Mouse (Mus musculus) lung, embryonic 14.5 days (tissue): ENCODE results near the gene Tc2n. TPM values are rescaled to one million over a fixed set of nuclear protein-coding genes. Genes with fewer than 3 reads are reported as not detected.
"Not testable (repeated sequence)": the region's sequence is repeated elsewhere in the genome, so short reads cannot be mapped to it uniquely, and the experiment has no call there.

Experiments used
- ATAC-seq: fragments of 200-750 bp; cut with Nextera tagmentation; 2 replicates; pipeline ENCODE4 v1.8.0; 2017; ENCODE audit warnings: mild to moderate bottlenecking, moderate TSS enrichment, moderate library complexity; ENCODE audit not compliant: insufficient read depth
- DNase-seq: peaks from one replicate; pipeline ENCODE4 v3.0.0-alpha.2; 2015
- H3K27ac ChIP-seq: fragments of 300-500 bp; sonication (generic); 2 replicates; pipeline ENCODE4 v1.5.1; 2014; ENCODE audit warnings: low read depth, mild to moderate bottlenecking, moderate library complexity
- H3K27me3 ChIP-seq: fragments of 300-500 bp; sonication (generic); 2 replicates; pipeline ENCODE4 v1.6.1; 2014; ENCODE audit warnings: low read length, control low read depth; ENCODE audit not compliant: insufficient read depth
- H3K36me3 ChIP-seq: fragments of 300-500 bp; sonication (generic); 2 replicates; pipeline ENCODE4 v1.6.1; 2014; ENCODE audit warnings: control low read depth; ENCODE audit not compliant: insufficient read depth
- H3K4me1 ChIP-seq: fragments of 300-500 bp; sonication (generic); 2 replicates; pipeline ENCODE4 v1.6.1; 2014; ENCODE audit warnings: antibody characterized with exemption, control low read depth; ENCODE audit not compliant: insufficient read depth
- H3K4me2 ChIP-seq: fragments of 300-500 bp; sonication (generic); 2 replicates; pipeline ENCODE4 v1.6.1; 2014; ENCODE audit warnings: mild to moderate bottlenecking
- H3K4me3 ChIP-seq: fragments of 300-500 bp; sonication (generic); 2 replicates; pipeline ENCODE4 v1.5.1; 2014; ENCODE audit warnings: low read depth, low read length
- H3K9ac ChIP-seq: fragments of 300-500 bp; sonication (generic); 2 replicates; pipeline ENCODE4 v1.6.1; 2014
- H3K9me3 ChIP-seq: fragments of 300-500 bp; sonication (generic); 2 replicates; pipeline ENCODE4 v1.6.1; 2016; ENCODE audit warnings: low read depth, low read length, control low read depth
- CTCF ChIP-seq: IDR thresholded peaks from 2 replicates; pipeline ENCODE4 v1.5.1; 2016; ENCODE audit warnings: antibody characterized with exemption, low read depth
- WGBS: fragments of 180-500 bp; shearing (Covaris S2); extraction: QIAGEN DNeasy Blood & Tissue Kit; methylation state at CpG from one replicate; pipeline ENCODE4 v1.1.7; 2014; 5-methylcytosine and 5-hydroxymethylcytosine counted together
- polyA plus RNA-seq: library from polyadenylated mRNA; unstranded; fragments of >200 nt; fragmentation: Nextera tagmentation; extraction: Ambion mirVana; gene quantifications from 2 replicates; pipeline ENCODE4 v1.2.1, GENCODE M21; 2014

The Tc2n gene
- polyA plus RNA-seq, 1 experiment from 2014 or later, result 2.4 TPM

DNA sequence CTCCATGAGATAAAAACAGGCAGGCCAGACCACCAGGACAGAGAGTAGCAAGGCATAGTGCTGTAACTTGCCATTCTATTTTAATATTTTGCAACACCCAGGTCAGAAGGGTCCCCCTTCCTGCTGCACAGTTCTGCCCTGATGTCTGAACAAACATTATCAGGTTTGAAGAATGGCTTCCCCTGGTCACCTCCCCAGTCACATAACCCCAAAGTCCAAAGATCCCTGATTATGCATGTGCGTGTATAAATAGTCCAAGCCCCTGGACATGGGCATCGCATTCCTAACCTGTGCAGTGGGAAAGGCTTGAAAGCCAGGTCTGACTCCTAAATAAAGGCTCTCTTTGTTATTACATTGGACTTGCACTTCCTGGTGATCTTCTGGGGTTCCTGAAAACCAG lies 37.8 kb downstream of the Tc2n start:
- ATAC-seq (no peak), DNase-seq (no peak)
- TF ChIP-seq CTCF, result no peak
- Histone ChIP-seq H3K9ac (no peak overlapping the region), H3K4me3 (no peak overlapping the region), H3K4me2 (no peak overlapping the region), H3K27ac (no peak overlapping the region), H3K36me3 (no peaks in the 10 kb centered on the region), H3K27me3 (no peaks in the 10 kb centered on the region), H3K4me1 (no peaks in the 10 kb centered on the region), H3K9me3 (no peaks in the 10 kb centered on the region)
- WGBS, result 82% methylated on average over 2 of the region's 2 CpGs

GRCm38 (mm10) chr12:101667502-101667901 lies 50.8 kb downstream of the Tc2n start:
- Histone ChIP-seq H3K36me3 (no peaks in the 10 kb centered on the region), H3K9me3 (no peaks in the 10 kb centered on the region), H3K27ac (no peak overlapping the region), H3K9ac (no peak overlapping the region), H3K4me2 (no peak overlapping the region), H3K4me3 (no peak overlapping the region), H3K27me3 (no peaks in the 10 kb centered on the region), H3K4me1 (no peaks in the 10 kb centered on the region)
- no peak for TF ChIP-seq CTCF
- ATAC-seq, result no peak
- DNase-seq, result no peak
- WGBS, result 97% methylated on average over 2 of the region's 2 CpGs

DNA sequence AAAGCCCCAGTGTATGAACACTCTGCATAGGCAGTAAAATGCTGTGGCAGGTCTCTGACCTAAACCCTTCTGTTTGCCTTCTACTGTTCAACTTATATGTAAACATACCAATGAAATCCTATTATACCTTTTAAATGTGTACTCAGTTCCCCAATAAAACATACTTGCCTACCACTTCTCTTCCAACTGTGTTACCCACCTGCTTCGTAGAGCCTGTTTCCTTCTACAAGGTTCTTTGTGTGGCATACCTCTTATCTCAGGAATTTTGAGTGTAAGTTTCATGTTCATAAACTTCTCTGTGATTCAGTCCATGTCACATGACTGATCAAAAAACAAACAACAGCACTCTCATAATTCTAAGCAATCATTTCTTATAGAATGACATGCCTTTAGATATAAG lies 85.2 kb downstream of the Tc2n start:
- ATAC-seq, result peak; percentile 70
- no peak for DNase-seq
- Histone ChIP-seq H3K4me3 (no peak overlapping the region), H3K4me1 (no peaks in the 10 kb centered on the region), H3K36me3 (no peaks in the 10 kb centered on the region), H3K9me3 (no peaks in the 10 kb centered on the region), H3K27ac (no peak overlapping the region), H3K27me3 (no peaks in the 10 kb centered on the region), H3K9ac (no peak overlapping the region), H3K4me2 (no peak overlapping the region)
- TF ChIP-seq CTCF, result no peak
- WGBS, result 61% methylated on average over 1 of the region's 1 CpGs

GRCm38 (mm10) chr12:101606622-101607021 lies 111.7 kb downstream of the Tc2n start:
- not testable (repeated sequence) for DNase-seq, H3K4me2 ChIP-seq, H3K9ac ChIP-seq, H3K27ac ChIP-seq, ATAC-seq, H3K27me3 ChIP-seq, H3K4me1 ChIP-seq, H3K4me3 ChIP-seq, H3K9me3 ChIP-seq, H3K36me3 ChIP-seq

Other genes starting within 250 kb of the Tc2n start
- gene Fbln5, start 100.5 kb upstream of the Tc2n start, polyA plus RNA-seq, result 66.9 and 77.1 TPM in 2 replicates
- 23.5 and 25.9 TPM in 2 replicates for gene Trip11, start 194.7 kb upstream of the Tc2n start, polyA plus RNA-seq
- gene Atxn3, start 239.7 kb upstream of the Tc2n start, polyA plus RNA-seq, result 14.5 and 15.9 TPM in 2 replicates